In the genomic region with DNA sequence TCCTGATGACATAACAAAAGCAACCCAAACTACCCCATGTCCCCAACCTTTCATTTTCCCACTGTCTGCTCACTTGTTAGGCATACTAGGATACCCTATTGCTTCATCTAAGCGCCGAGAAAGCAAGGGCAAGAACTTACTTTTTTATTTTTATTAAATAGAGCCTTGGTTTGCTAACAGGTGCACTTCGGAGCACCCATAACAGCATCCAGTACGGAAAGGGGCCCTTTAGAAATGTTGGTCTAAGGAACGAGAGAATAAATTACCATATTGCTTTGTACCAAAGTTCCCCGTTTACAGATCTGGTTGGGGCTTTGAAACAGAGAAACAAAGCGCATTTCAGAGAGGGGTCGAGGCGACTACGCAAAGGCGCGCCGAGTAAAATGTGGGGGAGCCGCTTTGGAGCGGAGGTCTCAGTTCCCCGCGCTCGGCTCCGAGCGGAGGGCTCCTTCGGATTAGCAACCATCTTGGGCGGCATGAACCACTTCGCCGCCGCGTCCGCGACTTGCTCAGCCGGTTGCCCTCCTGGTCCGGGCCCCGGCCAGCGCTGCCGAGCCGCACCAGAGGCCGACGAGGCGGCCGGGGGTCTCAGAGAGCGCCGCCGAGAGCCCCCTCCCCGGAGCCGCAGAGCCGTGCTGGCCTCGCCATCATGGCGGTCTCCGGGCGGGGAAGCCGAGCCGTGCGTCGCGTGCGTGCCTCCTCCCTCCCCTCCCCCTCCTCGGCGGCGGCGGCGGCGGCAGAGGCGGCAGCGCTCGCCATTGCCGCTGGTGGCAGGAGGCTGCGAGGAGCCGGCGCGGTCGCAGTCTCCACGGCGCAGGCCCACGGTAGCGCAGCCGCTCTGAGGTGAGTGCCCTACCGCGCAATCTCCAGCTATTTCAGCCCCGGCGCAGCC, we compare ENCODE assay signal across 8 mouse cellular contexts. TPM values are rescaled to one million over a fixed set of nuclear protein-coding genes. Genes with fewer than 3 reads are reported as not detected.
DNase-seq lines count a peak whose midpoint lies in the region; ATAC-seq and TF ChIP-seq lines count a peak whose summit lies in the region.

A gene (plus strand): TSS at position 718 of the 892 bp plus-strand sequence.

- peak within 1 kb of the TSS; percentile 79 for H3K4me2 ChIP-seq in forebrain, postnatal 0 days (ENCODE audit: low read depth)
- peak within 1 kb of the TSS; percentile 73 for H3K4me2 ChIP-seq in neural tube, embryonic 14.5 days (ENCODE audit: low read depth, low read length)

- peak; percentile 92 for TF ChIP-seq POLR2A in cerebellum, adult 2 months (IDR thresholded peaks at IDR 0.05; ENCODE audit: borderline replicate concordance, insufficient read depth, low read length)
- TF ChIP-seq POLR2A in testis, adult 2 months (IDR thresholded peaks at IDR 0.05; ENCODE audit: control insufficient read depth, low read depth, low read length) = peak; percentile 82

- no peaks in the 10 kb centered on the region for H3K9me3 ChIP-seq in G1E (replicated peaks)
- no peaks in the 10 kb centered on the region for H3K9me3 ChIP-seq in forebrain, postnatal 0 days (ENCODE audit: low read length)
- H3K9me3 ChIP-seq in neural tube, embryonic 14.5 days (ENCODE audit: control insufficient read depth, low read length) = no peaks in the 10 kb centered on the region

- peak within 1 kb of the TSS; percentile 85 for H3K4me3 ChIP-seq in G1E (ENCODE audit: low read depth, low read length)
- peak within 1 kb of the TSS; percentile 93 for H3K4me3 ChIP-seq in cerebellum, adult 2 months (replicated peaks; ENCODE audit: insufficient read depth, low read depth, low read length)
- peak within 1 kb of the TSS; percentile 95 for H3K4me3 ChIP-seq in forebrain, postnatal 0 days (ENCODE audit: low read depth, low read length)
- peak within 1 kb of the TSS; percentile 97 for H3K4me3 ChIP-seq in neural tube, embryonic 14.5 days (ENCODE audit: low read depth, low read length)
- H3K4me3 ChIP-seq in testis, adult 2 months (ENCODE audit: control insufficient read depth, low read depth, low read length) = peak within 1 kb of the TSS; percentile 96

- 0 out of 2 replicates have a peak, but pooled peaks have one; percentile 37 for ATAC-seq in G1E (ENCODE audit: extremely low read depth, insufficient number of reproducible peaks, low FRiP score, poor library complexity, severe bottlenecking)
- peak; percentile 97 for ATAC-seq in forebrain, postnatal 0 days
- peak; percentile 97 for ATAC-seq in neural tube, embryonic 14.5 days (ENCODE audit: low read depth)

- intact Hi-C loops in heart, postnatal 36 days (cut with DNase I) = loop anchor here (2.0 to 5.0 kb wide), 4 partner anchors 63 to 275 kb away; a partner anchor contains a TSS

- DNase-seq in G1E (ENCODE audit: low spot score) = peak; percentile 92
- DNase-seq in cerebellum, adult 2 months = peak; percentile 94
- peak; percentile 96 for DNase-seq in forebrain, postnatal 0 days
- peak; percentile 92 to 95 for DNase-seq in heart, postnatal 36 days
- DNase-seq in layer of hippocampus, adult 18-20 months (ENCODE audit: low spot score in 2 of 2) = peak; percentile 89 to 95
- DNase-seq in lung, adult 18-20 months = peak; percentile 91 to 92

- peak within 1 kb of the TSS; percentile 100 for H3K27ac ChIP-seq in cerebellum, adult 2 months (ENCODE audit: insufficient read depth, low read length)
- peak within 1 kb of the TSS; percentile 100 for H3K27ac ChIP-seq in forebrain, postnatal 0 days (ENCODE audit: low read depth, low read length)
- peak within 1 kb of the TSS; percentile 100 for H3K27ac ChIP-seq in neural tube, embryonic 14.5 days (ENCODE audit: low read depth, low read length)
- H3K27ac ChIP-seq in testis, adult 2 months (ENCODE audit: control insufficient read depth, insufficient read depth, low read depth, low read length) = peak within 1 kb of the TSS; percentile 99

- H3K4me1 ChIP-seq in G1E (ENCODE audit: insufficient read depth, low read depth, low read length) = peaks cover 45% of the 10 kb centered on the region
- H3K4me1 ChIP-seq in cerebellum, adult 2 months (ENCODE audit: control insufficient read depth, insufficient read depth, low read length) = peaks cover 5% of the 10 kb centered on the region; the same call in 1 of the 2 replicates
- H3K4me1 ChIP-seq in forebrain, postnatal 0 days (ENCODE audit: insufficient read depth) = peaks cover 26% of the 10 kb centered on the region
- H3K4me1 ChIP-seq in neural tube, embryonic 14.5 days (ENCODE audit: control insufficient read depth, insufficient read depth, low read length) = peaks cover 16% of the 10 kb centered on the region
- H3K4me1 ChIP-seq in testis, adult 2 months (ENCODE audit: control insufficient read depth, insufficient read depth, low read length) = peaks cover 3% of the 10 kb centered on the region; the same call in 1 of the 2 replicates

- H3K9ac ChIP-seq in forebrain, postnatal 0 days = peak within 1 kb of the TSS; percentile 99
- H3K9ac ChIP-seq in neural tube, embryonic 14.5 days (replicated peaks; ENCODE audit: low read depth, low read length) = peak within 1 kb of the TSS; percentile 99

- H3K27me3 ChIP-seq in G1E (ENCODE audit: insufficient read depth, low read length) = no peaks in the 10 kb centered on the region
- H3K27me3 ChIP-seq in cerebellum, adult 2 months (ENCODE audit: control insufficient read depth, insufficient read depth, low read length) = no peaks in the 10 kb centered on the region
- no peaks in the 10 kb centered on the region for H3K27me3 ChIP-seq in forebrain, postnatal 0 days (ENCODE audit: insufficient read depth, low read length)
- H3K27me3 ChIP-seq in neural tube, embryonic 14.5 days (ENCODE audit: control insufficient read depth, insufficient read depth, low read length) = no peaks in the 10 kb centered on the region
- no peaks in the 10 kb centered on the region for H3K27me3 ChIP-seq in testis, adult 2 months (ENCODE audit: control insufficient read depth, insufficient read depth, low read length)

- H3K36me3 ChIP-seq in G1E (replicated peaks) = peaks cover 20% of the 10 kb centered on the region
- H3K36me3 ChIP-seq in forebrain, postnatal 0 days (ENCODE audit: insufficient read depth) = no peaks in the 10 kb centered on the region
- no peaks in the 10 kb centered on the region for H3K36me3 ChIP-seq in neural tube, embryonic 14.5 days (ENCODE audit: control insufficient read depth, insufficient read depth, low read length)
- no peaks in the 10 kb centered on the region for H3K36me3 ChIP-seq in testis, adult 2 months (ENCODE audit: control insufficient read depth, insufficient read depth, low read length)

- no peak for TF ChIP-seq CTCF in G1E (IDR thresholded peaks at IDR 0.05; ENCODE audit: low read depth, low read length)
- TF ChIP-seq CTCF in cerebellum, adult 2 months (IDR thresholded peaks at IDR 0.05; ENCODE audit: borderline replicate concordance, insufficient read depth, low read depth, low read length) = no peak
- peak; percentile 70 for TF ChIP-seq CTCF in forebrain, postnatal 0 days (IDR thresholded peaks at IDR 0.05; ENCODE audit: low read depth)
- TF ChIP-seq CTCF in testis, adult 2 months (IDR thresholded peaks at IDR 0.05; ENCODE audit: control insufficient read depth, insufficient read depth, insufficient replicate concordance, low read depth, low read length) = no peak

- 1% methylated on average over 69 of the region's 78 CpGs for WGBS in cerebellum, adult 2 months
- under 1% methylated on average over 42 of the region's 78 CpGs for WGBS in forebrain, postnatal 0 days
- under 1% methylated on average over 67 of the region's 78 CpGs for WGBS in neural tube, embryonic 14.5 days

RNA-seq across cellular contexts. Expression of the gene that starts here (rescaled TPM):
- total RNA-seq in G1E (2014; fragmentation: Nextera tagmentation) (47.4 and 52.4 TPM in 2 replicates), G1E (2017) (79.0 and 79.3 TPM in 2 replicates)
- 8.3 and 9.7 TPM in 2 replicates for polyA plus RNA-seq in G1E (2012)
- 29.3 and 29.6 TPM in 2 replicates for polyA plus RNA-seq in cerebellum, adult 2 months (2012; rRNA removed)
- total RNA-seq in forebrain, postnatal 0 days (2014; rRNA removed) = 39.4 and 53.6 TPM in 2 replicates
- polyA plus RNA-seq in forebrain, postnatal 0 days (2015; fragmentation: Nextera tagmentation; extraction: Ambion mirVana) = 20.8 and 23.8 TPM in 2 replicates
- 10 to 100 TPM; 11.8 to 13.9 TPM for total RNA-seq in heart, postnatal 36 days (2021)
- 10 to 100 TPM; 22.9 to 24.1 TPM for total RNA-seq in layer of hippocampus, adult 18-20 months (2021)
- 33.2 and 40.9 TPM in 2 replicates for polyA plus RNA-seq in neural tube, embryonic 14.5 days (2014; fragmentation: Nextera tagmentation; extraction: Ambion mirVana)
- polyA plus RNA-seq in testis, adult 2 months (2012; rRNA removed) = 25.7 and 27.0 TPM in 2 replicates

Comparison
In these comparisons a context has a peak if more than half of its experiments do, and no peak if none do; other contexts are left out.
1. Peak in every context shown above with its lines: DNase-seq, ATAC-seq, H3K4me3 ChIP-seq and H3K27ac ChIP-seq.
2. ATAC-seq: peak in every context shown above with its lines; median percentile 97 in forebrain, postnatal 0 days; 97 in neural tube, embryonic 14.5 days; 37 in G1E.